Mouse (Mus musculus) limb, embryonic 14.5 days (tissue): ENCODE results near the gene Serpinb6a. TPM values are rescaled to one million over a fixed set of nuclear protein-coding genes. Genes with fewer than 3 reads are reported as not detected.

Experiments
- ATAC-seq: fragments of 200-750 bp; cut with Nextera tagmentation; 2 replicates; pipeline ENCODE4 v1.8.0; 2017; ENCODE audit warnings: low read depth, moderate number of reproducible peaks, moderate TSS enrichment; ENCODE audit not compliant: low FRiP score
- DNase-seq: peaks from one replicate; pipeline ENCODE4 v3.0.0-alpha.2; 2015; ENCODE audit warnings: low spot score
- H3K27ac ChIP-seq: fragments of 300-500 bp; sonication (generic); replicated peaks from 2 replicates; pipeline ENCODE4 v1.5.1; 2014; ENCODE audit warnings: low read depth, mild to moderate bottlenecking, low read length, moderate library complexity, mixed read lengths
- H3K27me3 ChIP-seq: fragments of 300-500 bp; sonication (generic); 2 replicates; pipeline ENCODE4 v1.6.1; 2014; ENCODE audit warnings: low read length, mixed read lengths; ENCODE audit not compliant: control insufficient read depth, insufficient read depth
- H3K36me3 ChIP-seq: fragments of 300-500 bp; sonication (generic); 2 replicates; pipeline ENCODE4 v1.6.1; 2014; ENCODE audit warnings: mild to moderate bottlenecking, low read length, moderate library complexity, mixed read lengths; ENCODE audit not compliant: control insufficient read depth, insufficient read depth
- H3K4me1 ChIP-seq: fragments of 300-500 bp; sonication (generic); 2 replicates; pipeline ENCODE4 v1.6.1; 2014; ENCODE audit warnings: antibody characterized with exemption, low read length, mixed read lengths; ENCODE audit not compliant: control insufficient read depth, insufficient read depth
- H3K4me2 ChIP-seq: fragments of 300-500 bp; sonication (generic); replicated peaks from 2 replicates; pipeline ENCODE4 v1.6.1; 2014; ENCODE audit warnings: low read depth, mild to moderate bottlenecking, low read length, moderate library complexity; ENCODE audit not compliant: severe bottlenecking
- H3K4me3 ChIP-seq: fragments of 300-500 bp; sonication (generic); replicated peaks from 2 replicates; pipeline ENCODE4 v1.5.1; 2014; ENCODE audit warnings: low read length
- H3K9ac ChIP-seq: fragments of 300-500 bp; sonication (generic); 2 replicates; pipeline ENCODE4 v1.6.1; 2014; ENCODE audit warnings: mild to moderate bottlenecking, low read depth, low read length, moderate library complexity; ENCODE audit not compliant: severe bottlenecking
- H3K9me3 ChIP-seq: fragments of 300-500 bp; sonication (generic); 2 replicates; pipeline ENCODE4 v1.6.1; 2016; ENCODE audit warnings: low read length; ENCODE audit not compliant: control insufficient read depth
- POLR2A ChIP-seq: fragments of 200-500 bp; IDR thresholded peaks from 2 replicates; pipeline ENCODE4 v1.8.0; 2012; ENCODE audit warnings: inconsistent platforms, mild to moderate bottlenecking, moderate library complexity, borderline replicate concordance; ENCODE audit not compliant: insufficient read depth, insufficient read length; ENCODE audit errors: extremely low read depth
- WGBS: fragments of 180-500 bp; shearing (Covaris S2); extraction: QIAGEN DNeasy Blood & Tissue Kit; methylation state at CpG from one replicate; pipeline ENCODE4 v1.1.7; 2014; 5-methylcytosine and 5-hydroxymethylcytosine counted together
- polyA plus RNA-seq, 2 experiments: library from polyadenylated mRNA; depleted of rRNA in 1 of 2; stranded (reverse) in 1 of 2; unstranded in 1 of 2; fragments of >200 nt; fragmentation: Nextera tagmentation in 1 of 2; extraction: Ambion mirVana in 1 of 2; gene quantifications; 2 replicates each; pipeline versions ENCODE4 v1.2.1 to v1.2.3; 2012 to 2014

Serpinb6a gene
- polyA plus RNA-seq, 2 experiments, result 61.7 to 83.2 TPM

GRCm38 (mm10) chr13:33934743-33935142 lies 67.9 kb downstream of the Serpinb6a start:
- TF ChIP-seq POLR2A, result no peak
- peak overlapping the region; percentile 83 for H3K4me2 ChIP-seq
- peaks cover 12% of the 10 kb centered on the region for H3K36me3 ChIP-seq
- H3K9ac ChIP-seq, result no peak overlapping the region
- ATAC-seq (no peak), DNase-seq (no peak)
- H3K27me3 ChIP-seq, result no peaks in the 10 kb centered on the region
- WGBS, result 64% methylated on average over 6 of the region's 6 CpGs
- no peaks in the 10 kb centered on the region for H3K9me3 ChIP-seq
- no peaks in the 10 kb centered on the region for H3K4me1 ChIP-seq
- H3K27ac ChIP-seq, result no peak overlapping the region
- 0 out of 2 replicates have a peak overlapping the region, but pooled peaks have one; percentile 70 for H3K4me3 ChIP-seq

- H3K9me3 ChIP-seq, result no peaks in the 10 kb centered on the region
- H3K4me1 ChIP-seq, result no peaks in the 10 kb centered on the region
- H3K4me3 ChIP-seq, result no peak overlapping the region
- ATAC-seq (no peak), DNase-seq (no peak)
- 84% methylated on average over 3 of the region's 3 CpGs for WGBS
- no peak for TF ChIP-seq POLR2A
- peaks cover 13% of the 10 kb centered on the region for H3K36me3 ChIP-seq
- no peaks in the 10 kb centered on the region for H3K27me3 ChIP-seq
- no peak overlapping the region for H3K9ac ChIP-seq
- no peak overlapping the region for H3K4me2 ChIP-seq
- H3K27ac ChIP-seq, result no peak overlapping the region
Measured at GRCm38 (mm10) chr13:33930912-33931311, 71.7 kb downstream of the Serpinb6a start.

- no peak for ATAC-seq
- WGBS, result 79% methylated on average over 2 of the region's 2 CpGs
Measured at GRCm38 (mm10) chr13:33930281-33930680, 72.3 kb downstream of the Serpinb6a start.

GRCm38 (mm10) chr13:33921699-33922098 lies 80.9 kb downstream of the Serpinb6a start:
- Histone ChIP-seq H3K9me3 (no peaks in the 10 kb centered on the region), H3K36me3 (peaks cover 34% of the 10 kb centered on the region), H3K4me2 (no peak overlapping the region), H3K27me3 (no peaks in the 10 kb centered on the region), H3K4me1 (no peaks in the 10 kb centered on the region), H3K4me3 (no peak overlapping the region), H3K27ac (no peak overlapping the region), H3K9ac (no peak overlapping the region)
- ATAC-seq (no peak), DNase-seq (no peak)
- no peak for TF ChIP-seq POLR2A
- WGBS, result 83% methylated on average over 5 of the region's 5 CpGs

More at GRCm38 (mm10) chr13:33930281-33930680, 72.3 kb downstream of the Serpinb6a start:
- no peak overlapping the region for H3K4me3 ChIP-seq
- no peak overlapping the region for H3K9ac ChIP-seq
- no peak overlapping the region for H3K27ac ChIP-seq
- DNase-seq, result no peak
- no peaks in the 10 kb centered on the region for H3K4me1 ChIP-seq
- H3K36me3 ChIP-seq, result peaks cover 15% of the 10 kb centered on the region
- H3K27me3 ChIP-seq, result no peaks in the 10 kb centered on the region
- no peaks in the 10 kb centered on the region for H3K9me3 ChIP-seq
- TF ChIP-seq POLR2A, result no peak
- no peak overlapping the region for H3K4me2 ChIP-seq

- 92% methylated on average over 6 of the region's 6 CpGs for WGBS
- DNase-seq (no peak), ATAC-seq (no peak)
- H3K4me2 ChIP-seq, result no peak overlapping the region
- no peak overlapping the region for H3K27ac ChIP-seq
- H3K27me3 ChIP-seq, result no peaks in the 10 kb centered on the region
- H3K4me1 ChIP-seq, result no peaks in the 10 kb centered on the region
- H3K9ac ChIP-seq, result no peak overlapping the region
- peaks cover 33% of the 10 kb centered on the region for H3K36me3 ChIP-seq
- H3K9me3 ChIP-seq, result no peaks in the 10 kb centered on the region
- TF ChIP-seq POLR2A, result no peak
- no peak overlapping the region for H3K4me3 ChIP-seq
Measured at GRCm38 (mm10) chr13:33921041-33921440, 81.6 kb downstream of the Serpinb6a start.

GRCm38 (mm10) chr13:33906821-33907220 lies 95.8 kb downstream of the Serpinb6a start:
- no peak overlapping the region for H3K27ac ChIP-seq
- ATAC-seq, result no peak
- no peak overlapping the region for H3K4me2 ChIP-seq
- H3K4me1 ChIP-seq, result no peaks in the 10 kb centered on the region
- H3K27me3 ChIP-seq, result no peaks in the 10 kb centered on the region
- no peak for DNase-seq
- no peak overlapping the region for H3K4me3 ChIP-seq
- 73% methylated on average over 3 of the region's 3 CpGs for WGBS
- no peak overlapping the region for H3K9ac ChIP-seq
- H3K9me3 ChIP-seq, result no peaks in the 10 kb centered on the region
- H3K36me3 ChIP-seq, result no peaks in the 10 kb centered on the region
- no peak for TF ChIP-seq POLR2A
